Mouse (Mus musculus) megakaryocyte, adult 5-6 weeks (primary cell): ENCODE results near the gene Slc25a38. TPM values are rescaled to one million over a fixed set of nuclear protein-coding genes. Genes with fewer than 3 reads are reported as not detected.

ENCODE experiments used
- ATAC-seq: 2 replicates; pipeline ENCODE4 v1.8.0; 2016; ENCODE audit warnings: mild to moderate bottlenecking, inconsistent platforms; ENCODE audit not compliant: poor library complexity, severe bottlenecking
- total RNA-seq, 2 experiments: library from RNA; stranded (forward) in 1 of 2; stranded (reverse) in 1 of 2; fragments of 153-499, 151-499 nt in 1 of 2; fragments of 221-1000, 200-1000 nt in 1 of 2; gene quantifications; 2 replicates each; pipeline versions ENCODE4 v1.2.3 to v1.2.4; 2015 to 2017

Slc25a38 gene
- total RNA-seq, 2 experiments from 2014 or later: 19.1 to 26.6 TPM

DNA sequence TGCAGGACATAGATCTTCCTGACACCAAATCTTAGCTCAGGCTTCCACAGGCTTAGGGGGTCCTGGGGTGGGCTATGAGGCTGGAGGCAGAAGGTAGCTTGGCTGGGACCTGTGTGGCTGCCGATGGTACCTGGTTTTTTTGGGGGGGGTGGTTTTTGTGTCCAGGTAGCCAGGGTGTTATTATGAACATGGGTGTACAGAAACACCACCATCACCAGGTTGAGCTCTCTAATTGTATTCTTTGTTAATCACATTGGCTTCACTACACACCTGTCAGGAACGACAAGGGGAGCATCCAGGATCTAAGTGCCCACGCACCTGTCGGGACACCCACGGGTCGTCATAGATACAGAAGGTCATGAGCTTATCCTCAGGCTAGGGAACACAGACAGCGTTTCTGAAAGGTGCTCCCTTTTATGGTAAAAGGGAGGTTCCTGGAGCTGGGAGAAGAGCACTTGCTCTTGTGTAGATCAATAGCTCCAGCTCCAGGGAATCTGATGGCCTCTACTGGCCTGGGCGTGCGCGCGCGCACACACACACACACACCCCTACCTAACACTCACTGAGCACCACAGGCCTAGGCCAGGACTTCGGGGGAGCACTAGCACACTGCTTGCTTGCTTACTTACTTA is 24.5 kb downstream of the Slc25a38 start:
- ATAC-seq: no peak

- ATAC-seq: no peak
Observed at GRCm38 (mm10) chr9:120135454-120135853, 25.3 kb downstream of the Slc25a38 start.

- ATAC-seq: peak; percentile 92
Observed at GRCm38 (mm10) chr9:120140652-120141051, 30.5 kb downstream of the Slc25a38 start.

DNA sequence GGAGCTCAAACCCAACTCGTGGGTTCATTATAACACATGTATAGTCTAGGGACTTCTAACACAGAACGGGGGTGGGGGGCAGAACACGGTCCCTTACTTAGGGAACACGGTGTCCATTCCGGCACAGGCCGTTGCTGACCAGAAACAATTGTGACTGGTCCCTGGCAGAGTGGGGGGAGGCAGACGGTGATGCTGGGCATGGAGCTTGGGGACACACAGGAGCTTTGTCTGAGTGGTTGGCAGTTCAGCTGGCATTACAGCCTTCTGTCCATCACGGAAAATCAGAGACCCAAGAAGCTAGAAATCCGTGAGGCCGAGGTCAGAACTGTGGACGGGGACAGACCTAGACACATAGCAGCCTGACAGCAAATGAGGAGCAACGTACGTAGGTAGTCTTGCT is 34.3 kb downstream of the Slc25a38 start:
- ATAC-seq: no peak

DNA sequence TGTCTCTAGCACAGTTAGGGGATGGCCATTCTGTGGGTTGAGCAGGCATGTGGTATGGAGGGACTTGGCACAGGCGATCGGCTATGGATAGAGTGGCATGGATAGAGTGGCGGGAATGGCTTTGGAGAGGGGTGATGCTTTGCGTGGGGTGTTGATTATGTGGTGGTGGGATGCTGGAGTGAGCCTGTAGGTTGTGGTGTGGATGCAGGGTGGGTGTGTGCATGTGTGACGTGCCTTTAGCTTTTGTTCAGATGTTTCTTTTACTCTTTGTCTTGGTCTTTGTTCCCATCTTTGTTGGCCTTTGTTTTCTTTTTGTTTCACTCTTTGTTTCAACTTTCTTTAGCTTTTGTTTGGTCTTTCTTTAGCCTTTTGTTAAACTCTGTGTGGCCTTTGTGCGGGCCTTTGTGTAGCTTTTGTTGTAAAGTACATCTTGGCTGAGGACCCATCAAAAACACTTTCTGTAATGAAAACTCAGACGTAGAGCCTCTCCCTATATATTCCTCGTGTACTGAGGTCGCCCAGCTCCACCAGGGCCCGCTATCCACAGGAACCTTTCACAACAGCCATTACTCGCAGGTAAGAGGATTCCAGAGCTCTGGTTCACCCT is 39.2 kb downstream of the Slc25a38 start, which contains the start of gene Mobp:
Gene Mobp, plus strand, starts transcription at position 486 of the 607 bp plus-strand sequence.
- no peak for ATAC-seq

GRCm38 (mm10) chr9:120151152-120151551 is 41.0 kb downstream of the Slc25a38 start:
- ATAC-seq: no peak

GRCm38 (mm10) chr9:120151906-120152399 is 41.8 kb downstream of the Slc25a38 start:
- no peak for ATAC-seq

GRCm38 (mm10) chr9:120158047-120158446 is 47.9 kb downstream of the Slc25a38 start:
- ATAC-seq: 0 out of 2 replicates have a peak, but pooled peaks have one; percentile 45

GRCm38 (mm10) chr9:120163862-120164261 is 53.7 kb downstream of the Slc25a38 start:
- ATAC-seq: no peak

GRCm38 (mm10) chr9:120167826-120168225 is 57.7 kb downstream of the Slc25a38 start:
- ATAC-seq: no peak

DNA sequence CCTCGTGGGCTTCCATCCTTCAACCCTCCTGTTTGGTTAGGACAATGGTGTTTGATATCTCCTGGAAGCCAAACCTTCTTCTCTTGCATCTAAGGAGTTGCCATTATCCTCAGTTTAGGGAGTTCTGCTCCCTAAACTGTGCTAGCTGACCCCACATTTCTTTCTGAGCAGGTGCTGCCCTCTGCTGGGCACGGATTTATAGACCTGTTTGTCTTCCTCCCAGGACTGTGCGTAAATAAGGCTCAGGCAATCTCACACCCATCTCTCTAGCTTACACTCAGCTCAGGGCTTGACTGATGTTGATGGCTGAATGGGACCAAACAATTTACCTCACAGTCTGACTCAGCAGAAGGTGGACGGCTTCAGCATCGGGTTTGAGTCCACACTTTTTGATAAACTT is 61.1 kb downstream of the Slc25a38 start:
- peak; percentile 74 for ATAC-seq

Other genes starting within 250 kb of the Slc25a38 start
- gene Wdr48, start 215.5 kb upstream of the Slc25a38 start, total RNA-seq (2015): 49.1 and 62.1 TPM in 2 replicates
- gene Wdr48, start 215.5 kb upstream of the Slc25a38 start, total RNA-seq (2017): 40.8 and 56.3 TPM in 2 replicates
- gene Gorasp1, start 172.8 kb upstream of the Slc25a38 start, total RNA-seq (2015): 3.2 and 4.5 TPM in 2 replicates
- gene Gorasp1, start 172.8 kb upstream of the Slc25a38 start, total RNA-seq (2017): 2.3 and 3.9 TPM in 2 replicates
- gene Ttc21a, start 172.8 kb upstream of the Slc25a38 start, total RNA-seq (2015): 0.22 and 0.41 TPM in 2 replicates
- gene Ttc21a, start 172.8 kb upstream of the Slc25a38 start, total RNA-seq (2017): 0.28 and 0.55 TPM in 2 replicates
- 7.9 and 11.6 TPM in 2 replicates for gene Csrnp1, start 125.7 kb upstream of the Slc25a38 start, total RNA-seq (2015)
- 11.8 and 12.5 TPM in 2 replicates for gene Csrnp1, start 125.7 kb upstream of the Slc25a38 start, total RNA-seq (2017)
- gene Xirp1, start 86.8 kb upstream of the Slc25a38 start, total RNA-seq (2015): 0.09 TPM in 1 of 2 replicates, not detected in the other
- not detected in 2 replicates for gene Xirp1, start 86.8 kb upstream of the Slc25a38 start, total RNA-seq (2017)
- gene Cx3cr1, start 40.5 kb upstream of the Slc25a38 start, total RNA-seq (2015): 88.0 and 95.4 TPM in 2 replicates
- 111 and 114 TPM in 2 replicates for gene Cx3cr1, start 40.5 kb upstream of the Slc25a38 start, total RNA-seq (2017)
- not detected in 2 replicates for gene Ccr8, start 18.3 kb upstream of the Slc25a38 start, total RNA-seq (2015)
- not detected in 2 replicates for gene Ccr8, start 18.3 kb upstream of the Slc25a38 start, total RNA-seq (2017)
- gene Rpsa, start 17.3 kb downstream of the Slc25a38 start, total RNA-seq (2015): 2,172 and 2,241 TPM in 2 replicates
- 3,573 and 3,619 TPM in 2 replicates for gene Rpsa, start 17.3 kb downstream of the Slc25a38 start, total RNA-seq (2017)
- gene Mobp, start 39.3 kb downstream of the Slc25a38 start, total RNA-seq (2015): not detected in 2 replicates
- gene Mobp, start 39.3 kb downstream of the Slc25a38 start, total RNA-seq (2017): not detected in 2 replicates
- 0.46 TPM in 1 of 2 replicates, not detected in the other for gene Myrip, start 191.1 kb downstream of the Slc25a38 start, total RNA-seq (2015)
- gene Myrip, start 191.1 kb downstream of the Slc25a38 start, total RNA-seq (2017): not detected in 2 replicates